18 mouse cellular contexts compared by ENCODE assay signal in the genomic region with DNA sequence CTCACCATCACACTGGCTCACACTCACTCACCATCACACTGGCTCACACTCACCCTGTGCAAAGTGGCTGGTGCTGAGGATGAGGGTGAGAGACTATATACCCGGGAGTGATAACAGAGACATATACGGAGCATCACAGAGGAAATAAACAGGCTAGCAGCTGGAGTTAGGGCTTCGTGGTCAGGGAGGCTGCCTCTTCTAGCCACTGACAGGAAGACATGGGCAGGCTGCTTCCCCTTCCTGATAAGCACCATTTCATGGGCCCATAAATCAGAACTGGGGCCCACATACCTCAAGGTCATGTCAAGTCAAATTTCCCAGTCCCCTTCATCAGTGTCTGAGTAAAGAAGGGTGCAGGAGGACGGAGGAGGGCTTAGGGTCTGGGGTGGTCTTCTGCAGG. TPM values are rescaled to one million over a fixed set of nuclear protein-coding genes. Genes with fewer than 3 reads are reported as not detected.
DNase-seq lines count a peak whose midpoint lies in the region; ATAC-seq lines count a peak whose summit lies in the region.
"Had no signal": no experiment of that assay in that cellular context is flagged by ENCODE, and none has a peak within 500 bp of the region (broad histone marks: within the 10 kb centered on the region; RNA-seq: fewer than 3 reads in every experiment).

No protein-coding gene starts in this region.

- H3K27ac ChIP-seq in lung, embryonic 16.5 days (ENCODE audit: low read length), result 0 out of 2 replicates have a peak overlapping the region, but pooled peaks have one; percentile 8
- H3K27ac ChIP-seq: limb, embryonic 12.5 days; neural tube, embryonic 15.5 days had no signal

- H3K4me3 ChIP-seq in lung, embryonic 16.5 days (ENCODE audit: low read length), result no peak overlapping the region
- H3K4me3 ChIP-seq: limb, embryonic 12.5 days; neural tube, embryonic 15.5 days had no signal

- no peak for ATAC-seq in lung, embryonic 16.5 days (ENCODE audit: low read depth)
- ATAC-seq in megakaryocyte, adult 5-6 weeks (ENCODE audit: poor library complexity, severe bottlenecking), result peak; percentile 44
- ATAC-seq: Patski had no signal

- H3K9me3 ChIP-seq in lung, embryonic 16.5 days (ENCODE audit: control insufficient read depth, low read length), result no peaks in the 10 kb centered on the region
- H3K9me3 ChIP-seq: limb, embryonic 12.5 days; neural tube, embryonic 15.5 days had no signal

- H3K4me2 ChIP-seq in lung, embryonic 16.5 days (ENCODE audit: low read depth, low read length), result 0 out of 2 replicates have a peak overlapping the region, but pooled peaks have one; percentile 5
- H3K4me2 ChIP-seq: limb, embryonic 12.5 days; lung, embryonic 14.5 days; neural tube, embryonic 15.5 days had no signal

- no peaks in the 10 kb centered on the region for H3K27me3 ChIP-seq in lung, embryonic 16.5 days (ENCODE audit: control insufficient read depth, insufficient read depth, low read depth, low read length)
- H3K27me3 ChIP-seq: neural tube, embryonic 15.5 days had no signal

- H3K4me1 ChIP-seq in lung, embryonic 16.5 days (replicated peaks; ENCODE audit: control insufficient read depth, insufficient read depth, low read length), result peaks cover 21% of the 10 kb centered on the region

- H3K36me3 ChIP-seq in lung, embryonic 16.5 days (ENCODE audit: control insufficient read depth, insufficient read depth, low read length), result no peaks in the 10 kb centered on the region

- H3K9ac ChIP-seq in lung, embryonic 16.5 days (ENCODE audit: low read length), result no peak overlapping the region
- H3K9ac ChIP-seq: limb, embryonic 12.5 days; lung, embryonic 14.5 days; neural tube, embryonic 15.5 days had no signal

- WGBS in lung, embryonic 16.5 days, result 34% methylated on average over 4 of the region's 4 CpGs

- DNase-seq in lung, postnatal 14 days, result no peak
- DNase-seq in 416B (ENCODE audit: low read depth) (peak; percentile 73), MEL-GATA-1-ER (ENCODE audit: extremely low read depth, low read depth) (peak; percentile 20)
- no peak for DNase-seq in layer of hippocampus, adult 11-12 months (ENCODE audit: low spot score)
- no peak for DNase-seq in urinary bladder, postnatal 10 days (ENCODE audit: low spot score)
- DNase-seq: cerebellum, adult 9-11 months; kidney, adult 18-20 months; kidney, postnatal 4 days; thymus, adult 18-20 months had no signal

RNA-seq across cellular contexts. Expression of gene Sec22c, which starts 28.2 kb away (rescaled TPM):
- polyA plus RNA-seq in lung, embryonic 16.5 days (2015; fragmentation: Nextera tagmentation; extraction: Ambion mirVana), result 9.2 and 10.0 TPM in 2 replicates
- total RNA-seq in megakaryocyte, adult 5-6 weeks (2015), result 5.9 and 8.6 TPM in 2 replicates
- 4.4 and 5.2 TPM in 2 replicates for total RNA-seq in megakaryocyte, adult 5-6 weeks (2017)

RNA-seq across cellular contexts. Expression of gene Ss18l2, which starts 33.1 kb away (rescaled TPM):
- polyA plus RNA-seq in lung, embryonic 16.5 days (2015; fragmentation: Nextera tagmentation; extraction: Ambion mirVana), result 94.0 and 104 TPM in 2 replicates
- total RNA-seq in megakaryocyte, adult 5-6 weeks (2015), result 36.2 and 39.1 TPM in 2 replicates
- total RNA-seq in megakaryocyte, adult 5-6 weeks (2017), result 29.8 and 35.7 TPM in 2 replicates

RNA-seq across cellular contexts. Expression of gene Vipr1, which starts 34.6 kb away (rescaled TPM):
- polyA plus RNA-seq in lung, embryonic 16.5 days (2015; fragmentation: Nextera tagmentation; extraction: Ambion mirVana), result 0.36 and 0.50 TPM in 2 replicates
- total RNA-seq in megakaryocyte, adult 5-6 weeks (2015), result 0.18 and 1.3 TPM in 2 replicates
- 0.28 and 0.55 TPM in 2 replicates for total RNA-seq in megakaryocyte, adult 5-6 weeks (2017)
- polyA plus RNA-seq: Patski had no signal

RNA-seq across cellular contexts. Expression of gene Lyzl4, which starts 35.2 kb away (rescaled TPM):
- polyA plus RNA-seq in lung, embryonic 16.5 days (2015; fragmentation: Nextera tagmentation; extraction: Ambion mirVana), result 0.34 TPM in 1 of 2 replicates, not detected in the other
- total RNA-seq in megakaryocyte, adult 5-6 weeks (2015), result not detected in 2 replicates
- not detected in 2 replicates for total RNA-seq in megakaryocyte, adult 5-6 weeks (2017)
- total RNA-seq: midbrain, postnatal 0 days had no signal
- polyA plus RNA-seq: heart, embryonic 14.5 days; hindbrain, embryonic 11.5 days; limb, embryonic 12.5 days; lung, embryonic 14.5 days; midbrain, postnatal 0 days; neural tube, embryonic 15.5 days; Patski had no signal

RNA-seq across cellular contexts. Expression of gene Nktr, which starts 41.9 kb away (rescaled TPM):
- 61.9 and 69.5 TPM in 2 replicates for polyA plus RNA-seq in lung, embryonic 16.5 days (2015; fragmentation: Nextera tagmentation; extraction: Ambion mirVana)
- total RNA-seq in megakaryocyte, adult 5-6 weeks (2015), result 72.1 and 87.3 TPM in 2 replicates
- total RNA-seq in megakaryocyte, adult 5-6 weeks (2017), result 69.6 and 110 TPM in 2 replicates

Comparison
In these comparisons a context has a peak if more than half of its experiments do, and no peak if none do; other contexts are left out.
1. DNase-seq: peak in 416B (single experiment) and MEL-GATA-1-ER (single experiment); none in lung, postnatal 14 days (single experiment), layer of hippocampus, adult 11-12 months (single experiment) and urinary bladder, postnatal 10 days (single experiment).